Mouse (Mus musculus) thymus, postnatal 14 days (tissue): ENCODE results near the gene Nat9.

Experiments
- DNase-seq: peaks from one replicate; pipeline ENCODE4 v3.0.0; 2021

Gene Nat9

DNA sequence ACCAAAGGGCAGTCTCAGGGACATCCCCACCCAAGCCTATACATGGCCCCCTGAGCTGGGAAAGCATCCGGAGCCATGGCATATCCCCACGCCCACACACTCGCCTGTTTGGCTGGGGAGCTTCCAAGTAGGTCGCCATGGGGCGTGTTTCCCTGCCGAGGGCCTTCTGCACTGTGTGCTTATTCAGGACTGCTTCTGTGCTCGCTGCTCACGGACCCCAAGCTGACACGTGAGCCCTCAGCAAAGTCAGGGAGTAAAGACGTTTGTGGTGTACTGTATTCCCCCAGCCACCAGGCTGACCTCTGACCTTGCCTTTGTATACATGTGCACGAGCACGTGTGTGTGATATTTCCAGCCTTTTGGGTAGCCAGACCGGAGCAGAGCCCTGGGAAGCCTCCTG is 24.5 kb upstream of the Nat9 start:
- DNase-seq, result no peak

DNA sequence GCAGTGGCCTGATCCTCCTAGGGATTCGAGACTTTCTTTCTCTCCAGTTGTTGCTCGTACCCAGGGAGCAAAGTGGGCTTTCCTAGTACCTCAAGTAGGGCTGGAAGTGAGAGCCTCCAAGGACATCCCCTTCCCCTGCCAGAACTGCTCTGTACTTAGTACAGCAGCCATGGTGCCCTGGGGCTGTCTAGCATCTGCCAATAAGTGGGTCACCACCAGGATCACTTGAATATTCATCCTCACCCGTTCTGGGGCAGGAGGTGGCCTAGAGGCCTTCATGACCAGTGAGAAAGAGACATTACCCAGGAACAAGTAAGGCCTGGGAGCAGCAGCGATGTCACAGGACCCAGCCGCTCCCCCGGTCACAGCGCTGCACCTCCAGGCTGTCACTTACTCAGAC is 22.3 kb upstream of the Nat9 start:
- DNase-seq, result no peak

DNA sequence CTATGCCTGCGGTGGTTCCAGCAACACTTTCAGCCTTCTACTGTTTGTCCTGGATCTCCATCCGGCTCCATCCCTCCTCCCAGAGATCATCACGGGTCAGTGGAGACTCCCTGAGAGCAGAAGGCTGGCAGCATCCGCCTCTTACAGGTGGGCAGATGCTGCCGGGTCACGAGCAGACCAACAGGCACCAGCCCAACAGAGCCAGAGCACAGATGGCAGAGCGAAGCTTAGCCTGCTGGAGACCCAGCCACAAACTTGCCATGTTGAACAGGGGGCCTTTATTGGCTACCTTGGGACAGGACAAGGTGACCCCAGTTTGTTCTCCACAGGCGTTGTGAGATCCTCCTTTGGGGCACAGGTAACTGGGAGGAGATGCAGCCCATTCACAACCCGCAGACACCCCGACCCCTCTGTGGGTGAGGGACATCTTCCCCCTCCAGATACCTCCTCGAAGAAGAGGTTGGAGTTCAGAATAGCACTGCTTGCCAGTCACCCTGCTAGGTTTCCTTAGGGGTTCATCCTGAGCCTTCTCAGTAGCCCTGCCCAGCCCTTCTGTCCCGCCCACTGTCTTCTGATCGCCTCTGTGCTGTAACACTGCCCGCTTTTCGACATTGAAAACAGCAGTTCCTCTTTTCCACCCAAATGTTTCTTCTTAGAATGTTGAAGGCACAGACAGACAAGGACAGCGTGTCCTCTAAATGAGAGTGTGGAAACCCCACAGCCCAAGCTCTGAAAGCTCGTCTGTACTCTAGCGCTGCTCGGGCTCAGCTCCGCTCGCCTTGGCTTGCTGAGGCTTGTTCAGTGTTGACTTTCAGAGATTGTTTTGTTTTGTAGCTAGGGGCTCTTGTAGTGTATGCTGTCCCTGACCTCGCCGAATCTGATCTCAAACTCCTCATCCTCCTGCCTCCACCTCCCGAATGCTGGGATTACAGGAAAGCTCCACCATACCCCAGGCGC is 21.4 kb upstream of the Nat9 start:
- DNase-seq, result no peak

DNA sequence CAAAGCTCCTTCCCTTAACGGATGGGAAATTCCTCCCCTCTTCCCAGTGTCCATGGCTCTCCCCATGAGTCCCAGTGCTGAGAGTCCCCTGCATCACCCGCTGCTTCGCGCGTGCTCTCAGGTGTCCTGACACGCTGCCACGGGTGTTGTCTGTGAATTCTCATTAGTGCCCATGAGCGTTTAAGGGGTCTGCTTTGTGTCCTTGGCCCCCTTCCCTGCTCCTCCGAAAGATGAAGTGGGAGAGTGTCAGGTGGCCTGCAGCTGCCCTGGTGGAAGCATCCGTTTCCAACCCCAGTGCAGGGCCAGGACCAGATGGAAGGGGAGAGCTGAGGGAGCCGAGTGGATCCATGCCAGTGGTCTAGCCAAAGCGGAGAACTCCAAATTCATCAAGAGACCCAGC is 20.5 kb upstream of the Nat9 start:
- DNase-seq, result no peak

DNA sequence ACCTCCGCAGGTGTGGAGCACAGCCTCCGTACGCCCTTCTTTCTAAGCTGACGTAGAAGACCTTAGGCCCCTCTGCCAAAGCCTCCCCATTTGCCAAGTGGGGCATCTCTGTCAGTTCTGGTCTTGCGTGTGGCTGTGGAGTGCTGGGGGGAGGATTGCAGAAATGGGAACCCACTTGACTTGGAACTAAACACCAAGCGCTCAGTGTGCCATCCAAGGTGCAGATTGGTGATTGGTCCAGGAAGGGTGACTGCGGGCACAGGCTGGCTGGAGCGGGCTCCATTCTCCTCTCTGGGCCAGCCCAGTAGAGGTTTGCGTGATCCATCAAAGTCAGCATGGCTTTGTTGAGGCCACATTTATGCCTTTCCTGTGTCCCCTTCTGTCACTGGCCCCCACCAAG is 15.1 kb upstream of the Nat9 start:
- DNase-seq, result no peak

DNA sequence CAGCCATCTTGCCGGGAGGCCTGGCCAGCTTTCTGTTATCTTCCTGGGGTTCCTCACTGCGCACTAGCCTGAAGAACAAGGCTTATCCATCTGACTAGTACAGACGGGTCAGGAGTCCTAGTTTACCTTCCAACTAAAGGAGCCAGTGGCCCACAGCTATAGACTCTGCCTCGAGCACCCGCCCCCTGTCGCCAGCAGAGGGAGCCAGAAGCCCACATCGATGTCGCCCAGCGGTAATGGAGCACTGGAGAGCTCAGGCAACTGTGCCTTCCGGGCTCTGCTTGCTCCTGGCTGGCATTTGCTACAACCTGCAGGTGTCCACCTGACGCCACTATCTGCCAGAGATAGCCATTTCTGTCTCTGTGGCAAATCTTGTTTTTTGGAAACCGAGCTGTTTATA is 14.7 kb upstream of the Nat9 start:
- peak; percentile 87 for DNase-seq

DNA sequence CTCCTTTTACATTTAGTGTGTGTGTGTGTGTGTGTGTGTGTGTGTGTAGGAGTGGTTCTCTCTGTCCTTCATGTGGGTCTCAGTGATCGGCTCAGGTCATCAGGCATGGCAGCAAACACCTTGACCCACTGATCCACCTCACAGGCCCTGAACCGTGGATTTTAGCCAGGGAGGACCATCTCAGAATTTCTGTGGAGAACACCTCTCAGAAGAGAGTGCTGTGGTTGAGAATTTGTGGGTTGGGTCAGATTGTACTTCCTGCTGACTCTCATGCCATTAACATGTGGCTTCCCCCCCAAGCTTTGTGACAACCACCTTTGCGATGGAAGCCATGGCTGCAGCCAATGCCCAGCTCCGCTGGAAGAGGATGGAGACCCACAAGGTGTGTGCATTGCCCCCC is 12.9 kb upstream of the Nat9 start:
- DNase-seq, result no peak

DNA sequence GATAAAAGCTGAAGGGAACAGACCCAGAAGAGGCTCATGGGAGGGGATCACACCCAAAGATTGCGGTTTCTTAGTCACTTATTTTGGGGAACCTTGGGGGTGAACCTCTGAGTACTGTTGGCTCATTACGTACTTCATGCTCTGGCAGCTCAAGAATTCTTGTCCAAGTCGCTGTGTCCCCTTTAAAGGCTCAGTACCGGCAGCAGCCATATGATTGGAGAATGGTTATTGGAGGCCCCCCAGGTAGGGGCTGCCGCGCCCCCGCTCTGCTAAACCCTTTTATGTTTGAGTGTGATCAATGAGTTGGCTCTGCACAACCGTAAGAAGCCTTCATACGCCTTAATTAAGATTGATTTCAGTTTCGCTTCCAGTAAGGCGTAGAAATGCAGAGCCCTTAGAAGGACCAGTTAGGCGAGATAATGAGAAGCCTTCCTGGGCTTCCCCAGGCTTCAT is 11.3 kb upstream of the Nat9 start:
- no peak for DNase-seq

DNA sequence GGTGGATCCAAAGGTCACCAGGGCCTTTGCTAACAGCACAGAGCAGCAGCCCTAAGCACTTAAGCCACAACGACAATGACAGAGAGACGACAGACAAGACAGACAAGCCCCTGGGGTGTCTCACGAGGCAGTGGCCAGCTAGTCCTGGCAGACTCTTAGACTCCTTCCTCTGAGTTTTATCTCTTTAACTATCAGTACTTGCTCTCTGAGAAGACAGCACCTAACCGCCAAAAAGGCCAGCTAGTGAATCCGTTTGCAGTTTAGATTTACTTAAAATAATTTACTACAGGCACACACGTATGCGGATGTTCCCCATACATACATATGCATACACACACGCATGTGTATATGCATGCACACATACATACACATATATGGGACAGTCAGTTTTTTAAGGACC is 9.9 kb upstream of the Nat9 start:
- no peak for DNase-seq

DNA sequence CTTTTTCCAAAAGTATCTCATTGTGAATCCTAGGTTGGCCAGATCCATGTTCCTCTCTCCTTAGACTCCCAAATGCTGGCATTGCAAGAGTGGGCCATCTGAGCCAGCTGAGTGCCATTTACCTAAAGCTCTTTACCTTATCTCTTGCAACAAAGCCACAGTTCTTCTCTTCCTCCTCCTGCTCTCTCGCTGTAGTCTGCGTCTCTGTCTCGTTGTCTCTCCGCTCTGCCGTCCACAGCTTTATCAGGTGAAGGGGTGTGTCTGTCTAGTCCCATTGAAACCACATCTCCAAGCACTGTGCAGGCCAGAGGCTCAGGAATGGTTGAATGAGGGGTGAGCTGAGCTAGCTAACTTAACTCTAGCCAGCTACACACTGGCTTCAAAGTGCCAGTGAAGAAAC is 8.3 kb upstream of the Nat9 start:
- DNase-seq, result no peak

DNA sequence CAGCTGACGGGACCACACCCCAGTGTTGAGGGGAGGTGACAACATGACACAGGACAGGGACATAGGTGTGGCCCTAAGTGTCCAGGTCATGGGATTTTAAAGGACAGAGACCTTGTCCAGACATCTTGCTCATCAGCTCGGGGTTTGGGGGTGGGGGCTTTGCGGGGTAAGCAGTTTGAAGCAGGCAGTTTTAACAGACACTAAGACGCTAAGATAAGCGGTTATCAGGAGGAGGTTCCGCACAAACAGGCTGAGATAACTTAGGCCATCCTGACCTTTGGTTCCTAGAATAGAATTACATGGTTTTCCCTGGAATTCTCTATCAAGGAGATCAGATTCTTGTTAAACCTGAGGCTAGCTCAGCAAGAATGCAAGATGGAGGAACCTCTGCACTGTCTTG is 7.0 kb upstream of the Nat9 start:
- DNase-seq, result no peak

DNA sequence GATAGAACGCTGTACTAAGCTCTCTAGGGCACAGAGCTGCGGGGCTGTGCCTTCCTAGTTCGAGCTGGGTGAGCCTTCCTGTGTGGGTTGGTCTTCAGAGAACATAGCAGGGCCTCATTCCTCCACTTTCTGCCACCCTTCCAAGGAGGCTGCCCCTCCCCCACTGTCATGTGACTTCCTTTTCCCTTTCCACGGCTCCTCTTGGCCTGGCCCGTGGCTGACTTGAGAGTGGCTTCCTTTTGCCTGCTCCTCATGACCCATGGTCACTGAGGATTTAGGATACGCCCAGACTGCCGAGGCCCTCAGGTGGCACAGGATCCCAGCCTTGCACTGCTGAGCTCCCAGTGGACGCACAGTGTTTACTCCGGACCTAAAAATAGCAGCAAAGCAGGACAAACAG is 4.5 kb upstream of the Nat9 start:
- peak; percentile 37 for DNase-seq

DNA sequence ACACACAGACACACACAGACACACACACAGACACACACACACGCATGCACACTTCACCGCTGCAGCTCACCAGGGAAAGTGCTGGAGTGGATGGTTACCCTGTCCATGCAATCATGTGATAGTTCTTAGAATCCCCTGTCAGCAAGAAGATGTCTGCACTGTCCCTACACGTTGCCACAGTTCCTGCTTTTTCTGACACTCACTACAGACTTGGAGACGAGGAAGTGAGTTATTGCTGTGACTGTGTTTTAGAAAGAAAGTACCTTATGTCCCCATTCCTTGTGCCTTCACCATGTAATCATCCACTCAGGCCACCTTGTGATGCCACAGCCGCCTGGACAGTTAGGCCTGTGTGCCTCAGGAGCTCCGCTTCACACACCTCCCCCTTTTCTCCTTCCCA is 1.6 kb upstream of the Nat9 start:
- DNase-seq, result no peak

DNA sequence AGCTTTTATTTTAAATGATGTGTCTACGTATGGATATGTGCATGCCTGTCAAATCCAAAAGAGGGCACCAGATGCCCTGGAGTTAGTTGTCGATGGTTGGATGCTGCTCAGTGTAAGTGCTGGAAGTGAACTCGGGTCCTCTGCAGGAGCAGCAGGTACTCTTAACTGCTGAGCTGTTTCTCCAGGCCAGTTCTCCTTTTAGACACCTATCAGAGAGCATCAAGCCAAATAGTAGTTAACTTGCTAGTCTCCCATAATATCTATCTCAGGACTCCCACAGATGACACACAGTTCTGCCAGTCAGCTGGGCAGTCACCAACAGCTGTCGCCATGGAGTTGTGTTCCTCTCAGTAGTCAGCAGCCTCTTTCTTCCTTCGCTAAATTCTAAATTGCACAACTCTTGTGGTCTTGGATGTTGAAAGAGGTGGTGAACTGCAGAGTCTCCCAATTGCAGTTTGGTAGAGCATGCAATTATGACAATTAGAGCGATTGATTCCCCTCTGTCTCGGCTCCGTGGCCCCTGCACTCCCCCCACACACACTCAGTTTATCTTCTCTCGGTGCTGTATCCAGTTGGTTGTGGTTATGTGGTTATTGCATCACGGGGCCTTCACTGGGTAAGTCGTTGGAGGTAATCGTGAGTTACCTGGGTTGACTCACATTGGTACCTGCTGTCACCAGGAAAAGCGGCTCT is 1.0 kb upstream of the Nat9 start:
- DNase-seq, result no peak

DNA sequence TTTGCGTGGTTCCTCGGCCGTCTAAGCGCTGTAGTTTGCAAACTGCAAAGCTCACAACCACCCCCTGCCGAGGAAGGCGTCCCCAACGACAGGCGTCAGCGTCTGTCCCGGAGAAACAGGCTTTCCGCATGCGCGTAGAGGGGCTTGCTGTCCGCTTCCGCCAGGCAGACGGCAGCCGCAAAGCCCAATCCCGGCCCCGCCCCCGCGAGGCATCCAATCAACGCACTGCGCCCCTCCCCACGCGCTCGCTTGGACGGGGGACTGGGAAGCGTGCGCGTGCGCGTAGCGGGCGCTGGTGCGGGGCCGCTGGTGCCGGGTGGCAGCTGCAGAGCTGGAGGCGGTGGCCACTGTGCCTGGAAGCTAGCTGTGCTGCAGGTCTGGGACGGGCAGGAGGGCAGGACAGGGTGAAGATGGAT is 427 bp downstream of the Nat9 start, which contains the start of gene Tmem104:
Gene Tmem104 (plus strand): TSS at position 264 of the 416 bp plus-strand sequence.
- DNase-seq, result peak; percentile 100

DNA sequence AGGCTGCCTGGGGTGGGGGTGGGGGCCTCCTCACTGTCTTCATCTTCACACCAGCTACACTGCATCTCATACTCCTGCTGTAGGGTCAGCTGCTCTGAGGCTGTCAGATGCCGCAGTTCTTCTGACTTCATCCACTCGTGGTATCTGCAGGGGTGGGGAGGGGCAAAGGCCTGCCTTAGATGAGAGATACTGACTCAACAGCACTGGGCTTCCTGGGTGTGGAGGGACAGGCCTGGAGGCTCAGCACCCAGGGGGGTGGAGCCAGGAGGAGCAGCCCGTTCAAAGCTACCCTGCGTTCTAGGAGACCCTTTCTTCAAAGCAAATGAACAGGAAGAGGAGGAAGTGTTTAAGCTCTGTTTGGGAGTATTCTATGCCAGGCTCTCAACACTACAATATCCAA is 2.7 kb downstream of the Nat9 start:
- DNase-seq, result peak; percentile 47

DNA sequence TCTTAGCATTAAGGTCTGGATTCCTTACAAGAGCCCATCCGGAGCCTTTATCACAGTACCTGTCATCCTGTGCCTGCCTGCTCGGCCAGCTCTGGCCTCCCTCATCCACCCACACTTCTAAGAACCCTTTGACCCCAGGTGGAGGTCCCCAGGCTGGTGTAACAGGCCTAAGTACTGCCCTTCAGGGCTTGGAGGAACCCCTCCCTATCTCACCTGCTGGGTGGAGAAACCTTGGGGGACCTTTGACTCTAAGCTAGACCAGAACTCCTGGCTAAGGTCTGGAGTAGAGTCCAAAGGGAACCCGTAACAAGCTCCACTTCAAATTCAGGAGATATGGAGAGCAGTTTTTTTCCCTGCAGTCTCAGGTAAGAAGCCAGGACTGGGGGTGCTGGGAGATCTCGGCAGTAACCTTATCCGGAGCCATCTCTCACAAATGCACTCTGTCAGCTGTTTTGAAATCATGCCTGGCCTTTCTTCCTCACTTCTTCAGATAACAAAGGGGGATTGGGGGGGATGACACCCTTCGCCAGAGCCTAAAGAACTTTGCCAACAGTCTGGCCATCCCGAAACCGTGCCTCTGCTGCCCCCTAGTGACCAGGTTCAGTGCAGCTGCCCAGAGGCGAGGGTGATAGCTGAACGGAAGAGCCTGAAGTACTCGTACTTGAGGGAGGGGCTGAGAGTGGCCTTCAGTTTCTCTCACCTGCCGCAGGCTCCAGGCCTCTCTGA is 5.6 kb downstream of the Nat9 start:
- DNase-seq, result peak; percentile 93

DNA sequence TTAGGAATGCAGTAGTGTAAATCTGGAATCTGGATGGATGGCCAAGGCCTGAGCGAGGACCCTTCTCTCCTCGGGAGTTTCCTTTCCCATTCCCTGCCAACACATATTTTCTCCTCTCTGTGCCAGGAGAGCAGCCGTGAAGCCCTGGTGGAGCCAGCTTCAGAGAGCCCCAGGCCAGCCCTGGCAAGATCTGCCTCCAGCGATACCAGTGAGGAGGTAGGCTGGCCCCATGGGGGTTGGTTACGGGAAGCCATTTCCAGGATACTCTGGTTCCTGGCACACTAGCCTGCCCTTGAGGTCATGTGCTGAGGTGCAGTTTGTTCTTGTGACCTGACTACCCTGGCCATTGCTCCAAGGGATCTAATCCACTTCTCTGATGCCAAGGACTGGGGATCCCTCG is 7.8 kb downstream of the Nat9 start:
- no peak for DNase-seq

DNA sequence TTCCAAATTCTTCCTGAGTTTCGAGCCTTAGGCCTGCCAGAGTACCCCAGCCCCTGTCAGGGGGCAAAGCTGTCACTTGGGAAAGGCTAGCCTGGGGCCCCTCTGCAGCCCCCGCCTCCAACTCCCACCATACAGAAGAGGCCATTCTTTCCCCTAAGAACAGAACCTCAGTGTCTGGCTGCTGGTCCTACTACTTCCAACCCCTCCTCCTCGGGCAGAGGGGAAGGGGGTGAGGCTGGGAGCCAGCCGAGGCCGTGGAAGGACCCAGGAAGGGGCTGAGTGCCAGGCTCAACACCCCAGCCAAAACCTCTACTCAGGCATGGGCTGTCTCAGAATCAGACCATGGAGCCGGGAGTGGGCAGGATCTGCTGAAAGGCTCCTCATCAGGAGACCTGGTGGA is 8.5 kb downstream of the Nat9 start:
- no peak for DNase-seq

DNA sequence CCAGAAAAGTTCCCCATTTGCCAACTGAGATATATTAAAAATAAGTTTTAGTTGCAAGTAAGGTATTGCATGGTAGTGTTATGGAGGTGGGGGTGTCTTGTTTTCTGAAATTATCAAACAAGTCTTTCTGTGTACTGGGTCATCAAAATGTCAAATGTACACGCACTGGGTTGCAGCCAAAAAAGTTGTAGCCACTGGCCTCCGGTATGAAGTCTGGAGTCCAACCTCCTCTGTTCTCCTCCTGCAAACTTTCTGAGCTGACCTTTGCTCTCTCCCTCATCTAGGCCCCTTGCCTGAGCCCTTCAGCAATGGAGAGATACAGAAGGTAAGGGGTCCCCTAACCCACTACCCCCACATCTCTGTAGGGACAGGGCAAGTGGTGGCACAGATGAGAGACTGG is 8.9 kb downstream of the Nat9 start:
- DNase-seq, result no peak

DNA sequence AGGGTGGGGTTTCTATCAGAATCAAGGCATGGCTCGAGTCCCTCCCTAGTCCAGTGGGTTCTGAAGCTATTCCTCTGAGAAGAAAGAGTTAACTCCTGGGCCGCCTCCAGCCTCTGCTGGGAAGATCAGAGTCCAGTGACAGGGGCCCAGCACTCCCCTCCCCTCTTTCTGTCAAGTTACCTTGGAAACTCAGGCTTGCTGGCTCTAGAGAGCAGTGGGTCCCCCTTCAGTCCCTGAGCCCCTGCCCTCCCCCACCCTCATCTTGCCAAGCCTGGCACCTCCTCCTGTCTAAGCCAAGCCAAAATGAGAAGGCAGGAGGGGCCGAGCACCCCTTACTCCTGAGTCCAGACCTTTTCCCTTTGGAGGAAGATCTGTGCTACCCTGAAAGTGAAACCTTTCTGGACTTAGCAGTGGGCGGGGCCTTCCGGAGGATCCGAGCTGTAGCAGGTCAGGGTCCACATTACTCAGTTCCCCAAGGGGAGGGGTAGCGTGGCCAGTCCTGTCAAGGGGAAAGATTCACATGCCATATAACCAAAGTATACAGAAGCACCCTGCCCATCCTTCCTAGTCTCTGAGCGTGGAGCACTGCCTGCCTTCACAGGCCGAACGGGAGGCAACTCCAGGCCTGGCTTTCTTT is 10.0 kb downstream of the Nat9 start:
- DNase-seq, result no peak

DNA sequence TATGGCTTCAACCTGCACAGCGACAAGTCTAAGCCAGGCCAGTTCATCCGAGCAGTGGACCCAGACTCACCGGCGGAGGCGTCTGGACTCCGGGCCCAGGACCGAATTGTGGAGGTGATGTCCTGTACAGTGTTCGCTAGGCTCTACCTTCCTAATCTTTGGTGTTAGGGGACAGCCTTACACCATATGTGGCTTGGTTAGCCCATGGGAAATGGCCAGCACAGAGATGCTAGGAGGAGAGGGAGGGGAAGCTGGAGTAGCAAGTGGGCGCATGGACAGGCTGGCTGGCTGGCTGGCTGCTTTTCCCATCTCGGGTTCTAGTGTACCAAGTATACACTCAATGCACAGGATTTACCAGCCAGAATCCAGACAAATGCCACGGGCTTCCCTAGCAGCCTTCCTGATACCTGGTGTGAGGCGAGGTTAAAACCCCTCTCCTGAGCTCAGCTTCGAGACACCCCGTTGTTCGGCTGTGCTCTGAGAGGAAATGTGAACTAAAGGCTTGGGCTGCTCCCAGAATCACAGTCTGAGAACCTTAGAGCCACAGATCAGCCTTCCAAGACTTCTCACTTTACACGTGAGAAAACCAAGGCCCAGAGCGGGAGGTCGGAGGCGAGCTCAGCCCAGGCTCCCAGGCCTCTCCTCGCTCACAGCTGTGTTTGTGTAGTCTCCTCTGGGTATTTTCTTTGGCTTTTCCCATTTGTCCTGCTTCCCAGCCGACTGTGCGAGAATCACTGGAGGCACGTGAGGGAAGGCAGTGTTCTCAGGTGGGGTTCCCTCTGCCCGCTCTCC is 11.1 kb downstream of the Nat9 start:
- no peak for DNase-seq
